8 mouse cellular contexts compared by ENCODE assay signal in genomic region chr9:90163749-90164095, GRCm38 (mm10). TPM values are rescaled to one million over a fixed set of nuclear protein-coding genes. Genes with fewer than 3 reads are reported as not detected.
DNase-seq lines count a peak whose midpoint lies in the region; ATAC-seq lines count a peak whose summit lies in the region.

No protein-coding gene starts in this region.

- H3K4me2 ChIP-seq in heart, embryonic 11.5 days, result peak overlapping the region; percentile 99
- H3K4me2 ChIP-seq in kidney, embryonic 15.5 days, result peak overlapping the region; percentile 92

- H3K4me3 ChIP-seq in erythroblast, embryonic 14.5 days (replicated peaks), result peak overlapping the region; percentile 55
- peak overlapping the region; percentile 78 for H3K4me3 ChIP-seq in heart, embryonic 11.5 days (ENCODE audit: low read depth, low read length)
- H3K4me3 ChIP-seq in kidney, embryonic 15.5 days (replicated peaks), result peak overlapping the region; percentile 64

- peak overlapping the region; percentile 71 for H3K9ac ChIP-seq in heart, embryonic 11.5 days (ENCODE audit: low read depth, low read length)
- peak overlapping the region; percentile 59 for H3K9ac ChIP-seq in kidney, embryonic 15.5 days

- peak; percentile 66 to 80 for DNase-seq in adrenal gland, postnatal 36 days
- peak; percentile 53 for DNase-seq in lung, postnatal 14 days
- DNase-seq in testis, postnatal 10 days (ENCODE audit: low spot score), result peak; percentile 80
- no peak for DNase-seq in left cerebral cortex, adult 11 months (ENCODE audit: low spot score)

- no peak for ATAC-seq in erythroblast, adult 5-6 weeks (replicated peaks; ENCODE audit: low FRiP score, poor library complexity, severe bottlenecking)
- peak; percentile 35; the same call in 1 of the 2 replicates for ATAC-seq in heart, embryonic 11.5 days (replicated peaks; ENCODE audit: insufficient number of reproducible peaks, low FRiP score, low TSS enrichment)
- peak; percentile 53; the same call in 1 of the 2 replicates for ATAC-seq in kidney, embryonic 15.5 days (replicated peaks; ENCODE audit: low FRiP score)

- WGBS in heart, embryonic 11.5 days (ENCODE audit: insufficient replicate concordance), result under 1% methylated on average over 18 of the region's 18 CpGs
- under 1% methylated on average over 18 of the region's 18 CpGs for WGBS in kidney, embryonic 15.5 days

- H3K36me3 ChIP-seq in erythroblast, embryonic 14.5 days (ENCODE audit: control insufficient read depth), result no peaks in the 10 kb centered on the region
- H3K36me3 ChIP-seq in heart, embryonic 11.5 days (ENCODE audit: control insufficient read depth, insufficient read depth, low read length), result no peaks in the 10 kb centered on the region
- H3K36me3 ChIP-seq in kidney, embryonic 15.5 days, result no peaks in the 10 kb centered on the region

- no peak overlapping the region for H3K27ac ChIP-seq in heart, embryonic 11.5 days (ENCODE audit: low read depth, low read length)
- peak overlapping the region; percentile 67; the same call in 1 of the 2 replicates for H3K27ac ChIP-seq in kidney, embryonic 15.5 days

- no peaks in the 10 kb centered on the region for H3K9me3 ChIP-seq in erythroblast, embryonic 14.5 days (ENCODE audit: control insufficient read depth, low read length)
- H3K9me3 ChIP-seq in heart, embryonic 11.5 days (replicated peaks; ENCODE audit: control insufficient read depth, low read length), result no peaks in the 10 kb centered on the region
- no peaks in the 10 kb centered on the region for H3K9me3 ChIP-seq in kidney, embryonic 15.5 days (replicated peaks)

- peaks cover 45% of the 10 kb centered on the region for H3K27me3 ChIP-seq in erythroblast, embryonic 14.5 days (ENCODE audit: control insufficient read depth)
- H3K27me3 ChIP-seq in heart, embryonic 11.5 days (ENCODE audit: control insufficient read depth, insufficient read depth, low read length), result peaks cover 11% of the 10 kb centered on the region; the same call in 1 of the 2 replicates
- H3K27me3 ChIP-seq in kidney, embryonic 15.5 days, result 0 out of 2 replicates have a peak, but pooled peaks cover 4% of the 10 kb centered on the region

- H3K4me1 ChIP-seq in erythroblast, embryonic 14.5 days (ENCODE audit: control insufficient read depth), result peaks cover 7% of the 10 kb centered on the region
- peaks cover 8% of the 10 kb centered on the region; the same call in 1 of the 2 replicates for H3K4me1 ChIP-seq in heart, embryonic 11.5 days (ENCODE audit: control insufficient read depth, insufficient read depth, low read length)
- H3K4me1 ChIP-seq in kidney, embryonic 15.5 days, result peaks cover 17% of the 10 kb centered on the region

RNA-seq across cellular contexts. Expression of gene Adamts7, which starts 0.9 kb away (rescaled TPM):
- 0.01 TPM in 1 of 2 replicates, not detected in the other for polyA plus RNA-seq in erythroblast, embryonic 14.5 days (2012)
- total RNA-seq in erythroblast, adult 5-6 weeks (2015; ENCODE audit: low replicate concordance), result not detected in 2 replicates
- 0.14 TPM in 1 of 2 replicates, not detected in the other for total RNA-seq in erythroblast, adult 5-6 weeks (2017; ENCODE audit: low replicate concordance)
- total RNA-seq in adrenal gland, postnatal 36 days (2021), result 1 to 10 TPM; 4.6 to 6.9 TPM
- 4.2 and 4.9 TPM in 2 replicates for polyA plus RNA-seq in heart, embryonic 11.5 days (2014; fragmentation: Nextera tagmentation; extraction: Ambion mirVana)
- 13.3 and 14.9 TPM in 2 replicates for polyA plus RNA-seq in kidney, embryonic 15.5 days (2015; fragmentation: Nextera tagmentation; extraction: Ambion mirVana)

RNA-seq across cellular contexts. Expression of gene Morf4l1, which starts 49.1 kb away (rescaled TPM):
- 7.1 and 8.2 TPM in 2 replicates for polyA plus RNA-seq in erythroblast, embryonic 14.5 days (2012)
- total RNA-seq in erythroblast, adult 5-6 weeks (2015; ENCODE audit: low replicate concordance), result 117 and 134 TPM in 2 replicates
- total RNA-seq in erythroblast, adult 5-6 weeks (2017; ENCODE audit: low replicate concordance), result 130 and 153 TPM in 2 replicates
- 100 to 1,000 TPM; 341 to 364 TPM for total RNA-seq in adrenal gland, postnatal 36 days (2021)
- 376 and 383 TPM in 2 replicates for polyA plus RNA-seq in heart, embryonic 11.5 days (2014; fragmentation: Nextera tagmentation; extraction: Ambion mirVana)
- 440 and 441 TPM in 2 replicates for polyA plus RNA-seq in kidney, embryonic 15.5 days (2015; fragmentation: Nextera tagmentation; extraction: Ambion mirVana)

Comparison
In these comparisons a context has a peak if more than half of its experiments do, and no peak if none do; other contexts are left out.
1. RNA of gene Morf4l1, which starts 49.1 kb away (polyA plus RNA-seq): 440 to 441 TPM in kidney, embryonic 15.5 days and 376 to 383 TPM in heart, embryonic 11.5 days; 7.1 to 8.2 TPM in erythroblast, embryonic 14.5 days; every median in the first group is over 10 times any median in the second.
2. Peak in every context shown above with its lines, with median percentiles within 50 percentile points of each other: H3K4me3 ChIP-seq.